Mouse (Mus musculus) heart, adult 2 months (tissue): ENCODE data around the gene 1700024P04Rik.

Experiments used
- CTCF ChIP-seq: fragments of 200-600 bp; IDR thresholded peaks from 2 replicates; pipeline ENCODE4 v1.8.1; 2022; ENCODE audit warnings: antibody characterized with exemption, mild to moderate bottlenecking, moderate library complexity
- EP300 ChIP-seq: fragments of 200-500 bp; IDR thresholded peaks from 2 replicates; pipeline ENCODE4 v1.6.1; 2011; ENCODE audit warnings: low read depth, low read length, control low read depth; ENCODE audit not compliant: insufficient read depth
- POLR2A ChIP-seq: fragments of 200-500 bp; IDR thresholded peaks from 2 replicates; pipeline ENCODE4 v1.6.1; 2011; ENCODE audit warnings: mild to moderate bottlenecking, low read depth, low read length, control low read depth; ENCODE audit not compliant: insufficient read depth

GRCm38 (mm10) chr13:98972090-98972489 lies 12.3 kb downstream of the 1700024P04Rik start:
- TF ChIP-seq POLR2A (no peak), CTCF (no peak), EP300 (no peak)
